Mouse (Mus musculus) limb, embryonic 12.5 days (tissue): Measurements from ENCODE around the gene Coasy. TPM values are rescaled to one million over a fixed set of nuclear protein-coding genes. Genes with fewer than 3 reads are reported as not detected.

Experiments used
- ATAC-seq: fragments of 200-750 bp; cut with Nextera tagmentation; 2 replicates; pipeline ENCODE4 v1.8.0; 2017; ENCODE audit warnings: low read depth, moderate TSS enrichment; ENCODE audit not compliant: insufficient number of reproducible peaks, insufficient read depth, low FRiP score, low TSS enrichment
- H3K27ac ChIP-seq: fragments of 300-500 bp; sonication (generic); 2 replicates; pipeline ENCODE4 v1.5.1; 2016; ENCODE audit warnings: mild to moderate bottlenecking, moderate library complexity
- H3K27me3 ChIP-seq: fragments of 300-500 bp; sonication (generic); 2 replicates; pipeline ENCODE4 v1.6.1; 2016; ENCODE audit warnings: mild to moderate bottlenecking, moderate library complexity
- H3K36me3 ChIP-seq: fragments of 300-500 bp; sonication (generic); 2 replicates; pipeline ENCODE4 v1.6.1; 2016; ENCODE audit warnings: mild to moderate bottlenecking, moderate library complexity
- H3K4me1 ChIP-seq: fragments of 300-500 bp; sonication (generic); replicated peaks from 2 replicates; pipeline ENCODE4 v1.6.1; 2016
- H3K4me2 ChIP-seq: fragments of 300-500 bp; sonication (generic); 2 replicates; pipeline ENCODE4 v1.6.1; 2016; ENCODE audit warnings: mild to moderate bottlenecking, moderate library complexity
- H3K4me3 ChIP-seq: fragments of 300-500 bp; sonication (generic); replicated peaks from 2 replicates; pipeline ENCODE4 v1.5.1; 2016; ENCODE audit warnings: mild to moderate bottlenecking
- H3K9ac ChIP-seq: fragments of 300-500 bp; sonication (generic); replicated peaks from 2 replicates; pipeline ENCODE4 v1.6.1; 2016; ENCODE audit warnings: mild to moderate bottlenecking, moderate library complexity
- H3K9me3 ChIP-seq: fragments of 300-500 bp; sonication (generic); 2 replicates; pipeline ENCODE4 v1.6.1; 2016; ENCODE audit warnings: mild to moderate bottlenecking, moderate library complexity
- WGBS: fragments of 180-500 bp; shearing (Covaris S2); methylation state at CpG from one replicate; pipeline ENCODE4 v1.1.7; 2016; 5-methylcytosine and 5-hydroxymethylcytosine counted together
- polyA plus RNA-seq: library from polyadenylated mRNA; unstranded; fragments of >200 nt; fragmentation: Nextera tagmentation; extraction: Ambion mirVana; gene quantifications from 2 replicates; pipeline ENCODE4 v1.2.1, GENCODE M21; 2016

The Coasy gene
- polyA plus RNA-seq, 1 experiment from 2014 or later: 43.6 TPM

- WGBS: 61% methylated on average over 5 of the region's 5 CpGs
- no peak overlapping the region for H3K9ac ChIP-seq
- peaks cover 9% of the 10 kb centered on the region for H3K36me3 ChIP-seq
- H3K4me2 ChIP-seq: no peak overlapping the region
- no peaks in the 10 kb centered on the region for H3K9me3 ChIP-seq
- H3K4me1 ChIP-seq: peaks cover 14% of the 10 kb centered on the region
- H3K4me3 ChIP-seq: no peak overlapping the region
- no peak for ATAC-seq
- H3K27me3 ChIP-seq: peaks cover 62% of the 10 kb centered on the region
- no peak overlapping the region for H3K27ac ChIP-seq
Measured at GRCm38 (mm10) chr11:101080421-101080820, 1.9 kb upstream of the Coasy start.

DNA sequence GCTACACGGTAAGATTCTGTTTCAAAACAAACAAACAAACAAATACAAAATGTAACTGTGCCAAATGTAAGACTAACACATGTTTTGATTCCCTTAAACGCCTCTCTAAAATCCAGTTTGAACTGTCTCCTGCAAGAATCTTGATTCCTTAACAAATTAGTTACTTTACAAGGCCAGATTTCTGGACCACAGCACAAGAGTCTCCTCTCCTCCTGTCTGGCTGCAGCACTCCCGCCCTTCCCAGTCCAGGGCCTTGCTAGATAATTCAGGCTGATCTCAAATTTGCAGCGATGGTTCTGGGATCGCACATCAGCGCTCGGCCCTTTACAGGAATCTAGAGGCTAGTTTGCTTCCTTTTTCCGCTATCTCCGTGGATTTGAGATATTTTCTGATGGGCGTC is 706 bp upstream of the Coasy start:
- Histone ChIP-seq H3K9ac (peak overlapping the region; percentile 35), H3K9me3 (no peaks in the 10 kb centered on the region), H3K27ac (no peak overlapping the region), H3K36me3 (peaks cover 15% of the 10 kb centered on the region), H3K27me3 (peaks cover 53% of the 10 kb centered on the region), H3K4me1 (peaks cover 24% of the 10 kb centered on the region), H3K4me2 (peak overlapping the region; percentile 99), H3K4me3 (peak overlapping the region; percentile 86)
- WGBS: 7% methylated on average over 10 of the region's 10 CpGs
- ATAC-seq: no peak

DNA sequence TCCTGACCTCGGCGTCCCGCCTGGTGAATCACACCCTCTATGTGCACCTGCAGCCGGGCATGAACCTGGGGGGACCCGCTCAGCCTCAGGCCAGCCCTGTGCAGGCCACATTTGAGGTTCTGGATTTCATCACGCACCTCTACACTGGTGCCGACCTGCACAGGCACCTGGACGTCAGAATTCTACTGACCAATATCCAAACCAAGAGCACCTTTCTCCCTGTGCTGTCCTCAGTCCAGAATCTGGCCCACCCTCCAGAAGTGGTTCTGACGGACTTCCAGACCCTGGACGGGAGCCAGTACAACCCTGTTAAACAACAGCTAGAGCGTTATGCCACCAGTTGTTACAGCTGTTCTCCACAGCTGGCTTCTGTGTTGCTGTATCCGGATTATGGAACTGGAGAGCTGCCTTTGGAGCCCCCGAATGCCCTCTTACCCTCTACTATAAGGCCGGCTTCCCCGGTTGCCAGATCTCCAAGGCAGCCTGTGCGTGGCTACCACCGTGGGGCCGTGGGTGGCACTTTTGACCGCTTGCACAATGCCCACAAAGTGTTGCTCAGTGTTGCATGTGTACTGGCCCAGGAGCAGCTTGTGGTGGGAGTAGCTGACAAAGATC is 825 bp downstream of the Coasy start:
- WGBS: 33% methylated on average over 19 of the region's 19 CpGs
- H3K9ac ChIP-seq: peak overlapping the region; percentile 88
- peaks cover 15% of the 10 kb centered on the region for H3K36me3 ChIP-seq
- peak overlapping the region; percentile 88 for H3K27ac ChIP-seq
- H3K9me3 ChIP-seq: no peaks in the 10 kb centered on the region
- 0 out of 2 replicates have a peak, but pooled peaks have one; percentile 1 for ATAC-seq
- peaks cover 32% of the 10 kb centered on the region for H3K4me1 ChIP-seq
- H3K4me3 ChIP-seq: peak overlapping the region; percentile 86
- H3K4me2 ChIP-seq: peak overlapping the region; percentile 99
- peaks cover 38% of the 10 kb centered on the region for H3K27me3 ChIP-seq

GRCm38 (mm10) chr11:101084246-101084645 is 1.9 kb downstream of the Coasy start:
- ATAC-seq: no peak
- H3K4me2 ChIP-seq: no peak overlapping the region
- peaks cover 27% of the 10 kb centered on the region for H3K27me3 ChIP-seq
- WGBS: 85% methylated on average over 14 of the region's 14 CpGs
- no peak overlapping the region for H3K27ac ChIP-seq
- H3K4me3 ChIP-seq: no peak overlapping the region
- H3K4me1 ChIP-seq: peaks cover 36% of the 10 kb centered on the region
- no peak overlapping the region for H3K9ac ChIP-seq
- no peaks in the 10 kb centered on the region for H3K9me3 ChIP-seq
- H3K36me3 ChIP-seq: peaks cover 23% of the 10 kb centered on the region

- Histone ChIP-seq H3K27ac (no peak overlapping the region), H3K4me1 (peaks cover 32% of the 10 kb centered on the region)
- WGBS: 93% methylated on average over 12 of the region's 12 CpGs
Measured at GRCm38 (mm10) chr11:101084811-101085210, 2.4 kb downstream of the Coasy start.

DNA sequence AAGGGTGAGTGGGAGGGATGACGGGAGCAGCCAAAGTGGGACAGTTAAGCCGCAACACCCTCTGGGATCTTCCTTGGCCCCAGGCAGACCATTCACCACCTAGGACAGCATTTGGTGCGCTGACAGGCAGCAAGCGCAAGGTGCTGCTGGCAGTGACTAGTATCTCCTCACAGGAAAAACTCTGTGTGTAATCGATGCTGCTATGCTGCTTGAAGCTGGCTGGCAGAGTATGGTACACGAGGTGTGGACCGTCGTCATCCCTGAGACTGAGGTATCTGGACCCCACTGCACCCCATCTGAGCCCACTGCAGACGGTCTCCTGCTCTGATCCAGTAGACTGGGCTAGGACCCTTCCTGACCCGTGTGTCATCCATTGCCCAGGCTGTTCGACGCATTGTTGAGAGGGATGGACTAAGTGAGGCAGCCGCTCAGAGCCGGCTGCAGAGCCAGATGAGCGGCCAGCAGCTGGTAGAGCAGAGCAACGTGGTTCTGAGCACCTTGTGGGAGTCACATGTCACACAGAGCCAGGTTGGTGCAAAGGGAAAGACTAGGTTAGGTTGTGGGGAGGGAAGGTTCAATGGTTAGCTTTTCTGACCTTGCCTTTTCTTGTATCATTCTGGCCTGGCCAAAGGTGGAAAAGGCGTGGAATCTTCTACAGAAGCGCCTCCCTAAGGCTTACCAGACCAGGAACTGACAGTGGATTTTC is 3.4 kb downstream of the Coasy start:
- ATAC-seq: no peak
- 0 out of 2 replicates have a peak overlapping the region, but pooled peaks have one; percentile 93 for H3K4me2 ChIP-seq
- H3K9me3 ChIP-seq: no peaks in the 10 kb centered on the region
- no peak overlapping the region for H3K4me3 ChIP-seq
- H3K36me3 ChIP-seq: peaks cover 38% of the 10 kb centered on the region
- no peak overlapping the region for H3K9ac ChIP-seq
- H3K27ac ChIP-seq: peak overlapping the region; percentile 83; the same call in 1 of the 2 replicates
- peaks cover 12% of the 10 kb centered on the region for H3K27me3 ChIP-seq
- H3K4me1 ChIP-seq: peaks cover 30% of the 10 kb centered on the region
- 92% methylated on average over 18 of the region's 18 CpGs for WGBS

More at GRCm38 (mm10) chr11:101084811-101085210, 2.4 kb downstream of the Coasy start:
- Histone ChIP-seq H3K4me2 (no peak overlapping the region), H3K36me3 (peaks cover 29% of the 10 kb centered on the region), H3K9ac (no peak overlapping the region), H3K27me3 (peaks cover 21% of the 10 kb centered on the region), H3K4me3 (no peak overlapping the region), H3K9me3 (no peaks in the 10 kb centered on the region)
- no peak for ATAC-seq

GRCm38 (mm10) chr11:101086323-101086674 is 3.9 kb downstream of the Coasy start:
- no peak for ATAC-seq
- H3K4me3 ChIP-seq: peak overlapping the region; percentile 87
- H3K4me2 ChIP-seq: peak overlapping the region; percentile 93
- H3K36me3 ChIP-seq: peaks cover 43% of the 10 kb centered on the region
- no peaks in the 10 kb centered on the region for H3K9me3 ChIP-seq
- H3K9ac ChIP-seq: peak overlapping the region; percentile 85; the same call in 1 of the 2 replicates
- H3K4me1 ChIP-seq: peaks cover 30% of the 10 kb centered on the region
- peak overlapping the region; percentile 83; the same call in 1 of the 2 replicates for H3K27ac ChIP-seq
- WGBS: 82% methylated on average over 6 of the region's 6 CpGs
- H3K27me3 ChIP-seq: peaks cover 7% of the 10 kb centered on the region

- ATAC-seq: peak; percentile 75
- Histone ChIP-seq H3K9me3 (no peaks in the 10 kb centered on the region), H3K36me3 (peaks cover 51% of the 10 kb centered on the region), H3K4me2 (peak within 1 kb of the TSS; percentile 93), H3K4me3 (peak within 1 kb of the TSS; percentile 87), H3K27me3 (no peaks in the 10 kb centered on the region), H3K27ac (peak within 1 kb of the TSS; percentile 83), H3K9ac (peak within 1 kb of the TSS; percentile 85), H3K4me1 (peaks cover 30% of the 10 kb centered on the region)
- 2% methylated on average over 52 of the region's 52 CpGs for whole genome bisulfite sequencing
Measured at GRCm38 (mm10) chr11:101086756-101087681, 4.7 kb downstream of the Coasy start, which contains the start of gene Mlx. Mlx (plus strand) TSS chr11:101087277.

GRCm38 (mm10) chr11:101087682-101088055 is 5.3 kb downstream of the Coasy start:
- H3K9me3 ChIP-seq: no peaks in the 10 kb centered on the region
- peak overlapping the region; percentile 93 for H3K4me2 ChIP-seq
- peak overlapping the region; percentile 87 for H3K4me3 ChIP-seq
- peaks cover 30% of the 10 kb centered on the region for H3K4me1 ChIP-seq
- peak overlapping the region; percentile 83 for H3K27ac ChIP-seq
- no peak for ATAC-seq
- WGBS: 8% methylated on average over 8 of the region's 8 CpGs
- H3K36me3 ChIP-seq: peaks cover 57% of the 10 kb centered on the region
- no peaks in the 10 kb centered on the region for H3K27me3 ChIP-seq
- peak overlapping the region; percentile 85 for H3K9ac ChIP-seq

DNA sequence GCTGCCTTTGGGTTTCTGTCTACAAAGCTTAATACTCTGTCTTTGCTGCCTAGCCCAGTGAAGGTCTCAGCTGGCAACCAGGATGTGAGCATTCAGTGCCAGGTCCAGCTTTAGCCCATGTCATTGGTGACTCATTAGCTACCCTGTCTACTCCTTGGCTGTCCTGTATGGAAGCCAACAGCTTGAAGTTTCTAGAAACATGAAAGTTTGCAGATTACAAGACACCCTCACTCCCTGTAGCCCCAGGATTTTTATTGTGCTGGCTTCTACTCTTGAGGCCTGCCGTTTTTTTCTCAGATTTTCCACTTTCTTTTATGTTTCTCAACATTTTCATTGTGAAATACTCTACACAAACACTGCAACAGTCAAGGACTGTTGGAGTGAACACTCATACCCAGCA is 7.6 kb downstream of the Coasy start:
- 90% methylated on average over 1 of the region's 1 CpGs for WGBS
- H3K4me1 ChIP-seq: peaks cover 33% of the 10 kb centered on the region
- H3K27me3 ChIP-seq: no peaks in the 10 kb centered on the region
- H3K9me3 ChIP-seq: no peaks in the 10 kb centered on the region
- peaks cover 67% of the 10 kb centered on the region for H3K36me3 ChIP-seq
- ATAC-seq: no peak
- H3K9ac ChIP-seq: no peak overlapping the region
- H3K4me2 ChIP-seq: no peak overlapping the region
- H3K4me3 ChIP-seq: no peak overlapping the region
- H3K27ac ChIP-seq: no peak overlapping the region

DNA sequence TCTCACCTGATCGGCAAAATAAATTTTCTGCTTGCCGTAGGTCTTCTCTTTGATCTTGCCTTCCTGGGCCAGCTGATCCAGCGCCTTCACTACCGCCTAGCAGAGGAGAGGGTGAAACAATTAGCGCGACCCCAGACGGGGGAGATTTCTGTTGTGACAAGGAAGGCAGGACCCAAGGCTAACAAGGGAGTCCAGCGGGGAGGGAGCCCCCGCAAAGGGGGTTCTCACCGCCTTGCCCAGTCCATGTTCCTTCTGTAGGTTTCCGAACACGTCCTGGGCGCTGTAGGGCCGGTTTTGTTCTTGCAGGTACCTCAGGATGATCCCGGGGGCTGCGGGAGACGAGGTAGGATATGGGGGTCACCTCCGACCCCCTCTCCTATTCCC is 12.6 kb downstream of the Coasy start:
- under 1% methylated on average over 18 of the region's 18 CpGs for WGBS
- ATAC-seq: peak; percentile 12; the same call in 1 of the 2 replicates
- Histone ChIP-seq H3K4me3 (peak overlapping the region; percentile 72), H3K4me1 (peaks cover 10% of the 10 kb centered on the region), H3K36me3 (peaks cover 79% of the 10 kb centered on the region), H3K27me3 (no peaks in the 10 kb centered on the region), H3K9me3 (no peaks in the 10 kb centered on the region), H3K9ac (peak overlapping the region; percentile 64), H3K27ac (peak overlapping the region; percentile 46; the same call in 1 of the 2 replicates), H3K4me2 (peak overlapping the region; percentile 67)
